Mouse (Mus musculus): Measurements from ENCODE around the gene Plxdc1. TPM values are rescaled to one million over a fixed set of nuclear protein-coding genes. Genes with fewer than 3 reads are reported as not detected.
A peak's percentile ranks its signal among the peaks of the same experiment; 100 is the strongest.

Gene Plxdc1
- total RNA-seq (2014; fragmentation: Nextera tagmentation) (not detected in 2 replicates), total RNA-seq (2017) (0.06 and 0.11 TPM in 2 replicates), polyA plus RNA-seq (2012) (0.03 TPM in 2 replicates)

DNA sequence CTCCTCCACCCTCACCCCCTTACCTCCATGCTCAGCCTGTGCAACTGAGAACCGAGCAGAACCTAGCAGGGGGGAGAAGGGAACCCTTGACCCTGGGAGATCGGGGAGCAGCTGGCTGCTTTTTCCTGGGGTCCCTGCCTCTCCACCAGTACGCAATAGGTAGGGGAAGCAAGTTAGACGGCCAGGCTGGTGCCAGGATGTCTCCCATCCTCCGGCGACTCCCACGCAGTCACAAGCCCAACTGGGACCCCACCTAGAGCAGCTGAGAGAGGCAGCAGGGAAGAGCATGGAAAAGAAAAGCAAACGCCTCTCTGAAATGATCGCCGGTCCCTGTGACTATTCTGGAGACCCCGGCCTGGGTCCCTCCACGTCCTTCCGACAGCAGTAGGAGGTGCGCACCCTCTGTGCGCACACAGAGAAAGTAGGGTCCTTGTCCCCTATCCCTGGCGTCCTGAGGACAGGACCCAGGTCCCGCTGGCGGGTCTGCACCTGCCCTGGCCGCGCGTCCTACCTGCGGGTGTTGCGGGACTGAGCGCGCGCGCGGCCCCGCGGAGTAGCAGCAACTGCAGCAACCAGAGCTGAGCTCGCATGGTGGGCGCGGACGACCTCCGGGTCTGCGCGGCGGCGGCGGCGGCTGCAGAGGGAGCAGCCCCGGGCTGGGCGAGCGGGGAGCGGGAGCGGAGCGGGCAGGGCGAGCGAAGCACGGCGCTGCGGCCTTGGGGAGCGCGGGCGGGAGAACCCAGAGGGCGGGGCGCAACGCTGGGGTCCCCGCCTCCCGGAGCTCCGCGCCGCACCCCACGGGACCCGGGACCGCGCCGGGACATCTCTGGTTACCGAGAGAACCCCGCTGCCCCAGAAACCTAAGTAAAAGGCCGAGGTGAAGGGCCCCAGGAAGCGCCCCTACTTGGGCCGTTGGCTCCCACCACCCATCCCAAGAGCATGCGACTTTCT, at the start of gene Plxdc1:
TSS of gene Plxdc1 (minus strand) at position 718 of the 951 bp plus-strand sequence.
- DNase-seq (ENCODE audit: low spot score) (peak; percentile 44), ATAC-seq (ENCODE audit: extremely low read depth, insufficient number of reproducible peaks, low FRiP score, poor library complexity, severe bottlenecking) (no peak)
- Histone ChIP-seq H3K36me3 (replicated peaks) (peaks cover 5% of the 10 kb centered on the region), H3K9me3 (replicated peaks) (no peaks in the 10 kb centered on the region), H3K4me3 (ENCODE audit: low read depth, low read length) (peak within 1 kb of the TSS; percentile 68), H3K27me3 (ENCODE audit: insufficient read depth, low read length) (peaks cover 45% of the 10 kb centered on the region), H3K4me1 (ENCODE audit: insufficient read depth, low read depth, low read length) (peaks cover 49% of the 10 kb centered on the region)
- TF ChIP-seq CTCF (IDR thresholded peaks at IDR 0.05; ENCODE audit: low read depth, low read length) (no peak), GATA1 (IDR thresholded peaks at IDR 0.05; ENCODE audit: borderline replicate concordance, low read length) (no peak), GATA2 (IDR thresholded peaks at IDR 0.05; ENCODE audit: borderline replicate concordance, low read depth, low read length) (no peak), TAL1 (conservative IDR thresholded peaks at IDR 0.05; ENCODE audit: low read depth, low read length) (no peak), POLR2AphosphoS5 (IDR thresholded peaks at IDR 0.05; ENCODE audit: insufficient replicate concordance, low read depth, low read length) (no peak)

DNA sequence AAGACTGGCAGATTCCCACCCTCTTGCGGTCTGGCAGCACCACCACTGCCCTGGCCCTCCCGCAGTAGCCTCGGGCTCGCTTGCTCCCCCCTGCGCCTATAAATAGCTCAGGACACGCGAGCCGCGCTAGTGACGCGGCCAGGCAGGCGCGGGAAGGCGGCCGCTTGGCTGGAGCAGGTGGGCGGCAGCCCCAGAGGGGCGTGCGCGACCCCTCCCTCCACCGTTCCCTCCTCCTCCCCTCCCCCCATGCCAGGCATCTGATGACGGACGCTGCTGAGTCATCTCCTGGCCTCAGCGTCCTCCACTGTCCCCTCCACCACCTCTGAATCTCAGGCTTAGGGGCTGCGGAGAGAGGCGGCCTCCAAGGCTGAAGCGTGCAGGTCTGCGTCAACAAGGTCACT, 49.7 kb upstream of the Plxdc1 start:
- DNase-seq (ENCODE audit: low spot score) (no peak), ATAC-seq (ENCODE audit: extremely low read depth, insufficient number of reproducible peaks, low FRiP score, poor library complexity, severe bottlenecking) (no peak)
- TF ChIP-seq TAL1 (conservative IDR thresholded peaks at IDR 0.05; ENCODE audit: low read depth, low read length) (no peak), POLR2AphosphoS5 (IDR thresholded peaks at IDR 0.05; ENCODE audit: insufficient replicate concordance, low read depth, low read length) (no peak)
- H3K27me3 ChIP-seq (ENCODE audit: insufficient read depth, low read length) = peaks cover 57% of the 10 kb centered on the region
- H3K36me3 ChIP-seq (replicated peaks) = peaks cover 14% of the 10 kb centered on the region
- H3K9me3 ChIP-seq (replicated peaks) = no peaks in the 10 kb centered on the region
- peaks cover 22% of the 10 kb centered on the region for H3K4me1 ChIP-seq (ENCODE audit: insufficient read depth, low read depth, low read length)
- peak overlapping the region; percentile 57; the same call in 1 of the 2 replicates for H3K4me3 ChIP-seq (ENCODE audit: low read depth, low read length)

DNA sequence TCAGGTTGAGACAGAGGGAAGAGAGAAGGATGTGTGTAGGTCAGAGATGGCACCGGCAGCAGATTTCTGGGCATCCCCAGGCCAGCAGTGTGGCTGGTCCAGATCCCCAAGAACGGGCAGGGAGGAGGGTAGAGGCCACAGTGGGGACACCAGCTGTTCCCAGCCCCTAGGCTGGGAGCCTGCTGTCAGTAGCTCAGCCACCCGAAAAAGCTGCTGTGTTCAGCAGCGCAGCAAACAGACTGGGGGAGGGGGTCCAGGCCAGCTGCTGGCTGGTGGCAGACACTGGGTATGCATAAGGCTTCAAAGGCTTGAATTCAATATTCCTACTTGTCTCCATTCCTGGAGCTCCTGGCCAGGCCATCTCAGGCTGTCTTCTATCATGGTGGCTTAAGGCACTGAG, 48.6 kb upstream of the Plxdc1 start:
- DNase-seq (ENCODE audit: low spot score) (no peak), ATAC-seq (ENCODE audit: extremely low read depth, insufficient number of reproducible peaks, low FRiP score, poor library complexity, severe bottlenecking) (no peak)
- Histone ChIP-seq H3K4me3 (ENCODE audit: low read depth, low read length) (no peak overlapping the region), H3K27me3 (ENCODE audit: insufficient read depth, low read length) (peaks cover 47% of the 10 kb centered on the region), H3K36me3 (replicated peaks) (peaks cover 25% of the 10 kb centered on the region), H3K9me3 (replicated peaks) (no peaks in the 10 kb centered on the region), H3K4me1 (ENCODE audit: insufficient read depth, low read depth, low read length) (peaks cover 26% of the 10 kb centered on the region)
- TF ChIP-seq GATA1 (IDR thresholded peaks at IDR 0.05; ENCODE audit: borderline replicate concordance, low read length) = no peak
- TF ChIP-seq POLR2AphosphoS5 (IDR thresholded peaks at IDR 0.05; ENCODE audit: insufficient replicate concordance, low read depth, low read length) = no peak
- TF ChIP-seq CTCF (IDR thresholded peaks at IDR 0.05; ENCODE audit: low read depth, low read length) = no peak
- no peak for TF ChIP-seq GATA2 (IDR thresholded peaks at IDR 0.05; ENCODE audit: borderline replicate concordance, low read depth, low read length)
- no peak for TF ChIP-seq TAL1 (conservative IDR thresholded peaks at IDR 0.05; ENCODE audit: low read depth, low read length)

DNA sequence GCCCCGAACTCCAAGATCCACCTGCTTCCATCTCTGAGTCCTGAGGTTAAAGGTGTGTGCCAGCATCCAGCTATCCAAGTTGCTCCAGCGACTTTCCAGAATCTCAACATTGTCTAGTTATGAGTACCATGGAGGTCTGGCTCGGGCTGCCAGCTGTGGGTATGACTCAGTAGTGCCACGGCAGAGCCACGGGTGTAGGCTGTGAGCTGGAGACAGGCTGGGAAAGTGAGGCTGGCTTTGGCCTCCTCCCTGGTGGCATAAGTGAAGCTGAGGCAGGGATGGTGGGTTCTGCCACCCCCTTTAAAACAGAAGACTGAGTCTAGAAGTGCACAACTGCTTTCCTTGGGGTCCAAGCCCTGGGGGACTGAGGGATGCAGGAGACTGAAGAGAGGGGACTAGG, 47.8 kb upstream of the Plxdc1 start:
- DNase-seq (ENCODE audit: low spot score) (no peak), ATAC-seq (ENCODE audit: extremely low read depth, insufficient number of reproducible peaks, low FRiP score, poor library complexity, severe bottlenecking) (no peak)
- no peak for TF ChIP-seq GATA2 (IDR thresholded peaks at IDR 0.05; ENCODE audit: borderline replicate concordance, low read depth, low read length)
- H3K27me3 ChIP-seq (ENCODE audit: insufficient read depth, low read length) = peaks cover 40% of the 10 kb centered on the region
- peaks cover 32% of the 10 kb centered on the region for H3K4me1 ChIP-seq (ENCODE audit: insufficient read depth, low read depth, low read length)
- H3K36me3 ChIP-seq (replicated peaks) = peaks cover 33% of the 10 kb centered on the region
- H3K9me3 ChIP-seq (replicated peaks) = no peaks in the 10 kb centered on the region
- H3K4me3 ChIP-seq (ENCODE audit: low read depth, low read length) = no peak overlapping the region

DNA sequence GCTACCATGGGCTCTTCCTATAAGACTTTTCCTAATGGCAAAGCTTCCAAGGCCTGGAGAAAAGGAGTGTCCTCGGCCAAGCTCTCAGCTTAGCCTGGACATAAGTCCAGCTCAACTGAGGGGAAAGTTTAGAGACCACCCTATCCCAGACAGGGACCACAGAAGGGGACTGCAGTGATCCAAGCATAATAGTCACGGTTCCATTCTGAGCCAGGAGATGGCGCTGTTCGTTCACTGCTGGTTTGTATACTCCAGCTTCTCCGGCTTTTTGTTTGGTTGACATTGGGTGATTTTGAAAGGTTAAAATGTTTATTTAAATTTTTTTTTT, 45.2 kb upstream of the Plxdc1 start:
- H3K9me3 ChIP-seq (replicated peaks) = no peaks in the 10 kb centered on the region
- no peak; the same call in 1 of the 2 replicates for ATAC-seq (ENCODE audit: extremely low read depth, insufficient number of reproducible peaks, low FRiP score, poor library complexity, severe bottlenecking)

DNA sequence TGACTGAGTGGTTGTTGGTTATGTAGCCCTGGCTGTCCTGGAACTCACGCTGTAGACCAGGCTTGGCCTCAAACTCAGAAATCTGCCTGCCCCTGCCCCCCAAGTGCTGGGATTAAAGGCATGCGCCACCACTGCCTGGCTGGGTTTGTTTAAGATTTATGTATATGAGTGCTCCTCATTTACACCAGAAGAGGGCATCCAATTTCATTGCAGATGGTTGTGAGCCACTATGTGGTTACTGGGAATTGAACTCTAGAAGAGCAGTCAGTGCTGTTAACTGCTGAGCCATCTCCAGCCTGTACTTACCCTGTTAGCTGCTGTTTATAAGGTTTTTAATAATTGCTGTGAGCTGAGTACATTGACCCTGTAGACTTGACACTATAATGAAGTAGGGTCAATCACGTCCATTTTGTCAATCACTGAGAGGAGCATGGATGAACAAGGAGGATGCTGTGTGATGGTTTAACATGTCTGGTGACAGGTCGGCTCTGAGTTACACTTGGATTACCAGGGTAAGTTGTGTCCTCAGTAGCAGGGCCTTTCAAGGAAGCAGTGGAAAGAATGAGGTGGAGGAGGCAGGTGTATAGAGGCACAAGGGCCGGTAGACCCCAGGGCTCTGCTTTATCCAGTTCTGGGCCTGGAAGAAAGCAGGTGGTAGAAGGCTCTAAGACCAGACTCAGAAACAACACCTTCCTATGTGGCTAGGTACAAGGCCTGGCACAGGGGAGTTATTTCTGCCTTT, 44.6 kb upstream of the Plxdc1 start:
- no peaks in the 10 kb centered on the region for H3K9me3 ChIP-seq (replicated peaks)
- ATAC-seq (ENCODE audit: extremely low read depth, insufficient number of reproducible peaks, low FRiP score, poor library complexity, severe bottlenecking) (no peak), DNase-seq (ENCODE audit: low spot score) (no peak)
- no peak overlapping the region for H3K4me3 ChIP-seq (ENCODE audit: low read depth, low read length)
- H3K4me1 ChIP-seq (ENCODE audit: insufficient read depth, low read depth, low read length) = peaks cover 32% of the 10 kb centered on the region
- peaks cover 46% of the 10 kb centered on the region for H3K36me3 ChIP-seq (replicated peaks)
- TF ChIP-seq GATA1 (IDR thresholded peaks at IDR 0.05; ENCODE audit: borderline replicate concordance, low read length) (no peak), POLR2AphosphoS5 (IDR thresholded peaks at IDR 0.05; ENCODE audit: insufficient replicate concordance, low read depth, low read length) (peak; percentile 91; the same call in 1 of the 2 replicates)
- H3K27me3 ChIP-seq (ENCODE audit: insufficient read depth, low read length) = peaks cover 16% of the 10 kb centered on the region

More for the DNA sequence above, 45.2 kb upstream of the Plxdc1 start:
- Histone ChIP-seq H3K27me3 (ENCODE audit: insufficient read depth, low read length) (peaks cover 21% of the 10 kb centered on the region), H3K36me3 (replicated peaks) (peaks cover 46% of the 10 kb centered on the region), H3K4me3 (ENCODE audit: low read depth, low read length) (no peak overlapping the region), H3K4me1 (ENCODE audit: insufficient read depth, low read depth, low read length) (peaks cover 33% of the 10 kb centered on the region)
- peak; percentile 36 for DNase-seq (ENCODE audit: low spot score)
- TF ChIP-seq CTCF (IDR thresholded peaks at IDR 0.05; ENCODE audit: low read depth, low read length) = peak; percentile 75
- peak; percentile 63; the same call in 1 of the 2 replicates for TF ChIP-seq POLR2AphosphoS5 (IDR thresholded peaks at IDR 0.05; ENCODE audit: insufficient replicate concordance, low read depth, low read length)
- no peak for TF ChIP-seq GATA1 (IDR thresholded peaks at IDR 0.05; ENCODE audit: borderline replicate concordance, low read length)

Data from G1E (cell line).